Mouse (Mus musculus) neural tube, embryonic 13.5 days (tissue): ENCODE measurements around the gene Lgalsl. TPM values are rescaled to one million over a fixed set of nuclear protein-coding genes. Genes with fewer than 3 reads are reported as not detected.

Experiments
- ATAC-seq: fragments of 200-750 bp; cut with Nextera tagmentation; 2 replicates; pipeline ENCODE4 v1.8.0; 2017; ENCODE audit warnings: low read depth, mild to moderate bottlenecking, moderate TSS enrichment, moderate library complexity
- H3K27ac ChIP-seq: fragments of 300-500 bp; sonication (generic); replicated peaks from 2 replicates; pipeline ENCODE4 v1.5.1; 2015; ENCODE audit warnings: moderate library complexity, mild to moderate bottlenecking, inconsistent platforms
- H3K27me3 ChIP-seq: fragments of 300-500 bp; sonication (generic); 2 replicates; pipeline ENCODE4 v1.6.1; 2015; ENCODE audit warnings: mild to moderate bottlenecking, inconsistent platforms
- H3K36me3 ChIP-seq: fragments of 300-500 bp; sonication (generic); 2 replicates; pipeline ENCODE4 v1.6.1; 2015; ENCODE audit warnings: mild to moderate bottlenecking, inconsistent platforms
- H3K4me1 ChIP-seq: fragments of 300-500 bp; sonication (generic); replicated peaks from 2 replicates; pipeline ENCODE4 v1.6.1; 2015; ENCODE audit warnings: inconsistent platforms
- H3K4me2 ChIP-seq: fragments of 300-500 bp; sonication (generic); 2 replicates; pipeline ENCODE4 v1.6.1; 2015; ENCODE audit warnings: inconsistent platforms, mild to moderate bottlenecking, moderate library complexity
- H3K4me3 ChIP-seq: fragments of 300-500 bp; sonication (generic); 2 replicates; pipeline ENCODE4 v1.5.1; 2015; ENCODE audit warnings: mild to moderate bottlenecking, inconsistent platforms
- H3K9ac ChIP-seq: fragments of 300-500 bp; sonication (generic); 2 replicates; pipeline ENCODE4 v1.6.1; 2015; ENCODE audit warnings: moderate library complexity, mild to moderate bottlenecking, inconsistent platforms
- H3K9me3 ChIP-seq: fragments of 300-500 bp; sonication (generic); 2 replicates; pipeline ENCODE4 v1.6.1; 2016; ENCODE audit warnings: inconsistent platforms
- polyA plus RNA-seq: library from polyadenylated mRNA; unstranded; fragments of >200 nt; fragmentation: Nextera tagmentation; extraction: Ambion mirVana; gene quantifications from 2 replicates; pipeline ENCODE4 v1.2.1, GENCODE M21; 2015

Lgalsl gene
- polyA plus RNA-seq, 1 experiment from 2014 or later, result 50.9 TPM

GRCm38 (mm10) chr11:20776668-20777067 lies 54.2 kb downstream of the Lgalsl start:
- no peak for ATAC-seq
- Histone ChIP-seq H3K4me3 (no peak overlapping the region), H3K9me3 (no peaks in the 10 kb centered on the region)

More at GRCm38 (mm10) chr11:20776668-20777067, 54.2 kb downstream of the Lgalsl start:
- no peak overlapping the region for H3K4me2 ChIP-seq
- H3K27ac ChIP-seq, result no peak overlapping the region
- no peaks in the 10 kb centered on the region for H3K27me3 ChIP-seq
- no peak overlapping the region for H3K9ac ChIP-seq
- no peaks in the 10 kb centered on the region for H3K36me3 ChIP-seq
- H3K4me1 ChIP-seq, result no peaks in the 10 kb centered on the region

Other genes with a start within 250 kb of the Lgalsl start
- gene Aftph, start 89.5 kb downstream of the Lgalsl start, polyA plus RNA-seq, result 33.0 and 38.3 TPM in 2 replicates